Mouse (Mus musculus): ENCODE measurements around the gene Sox1. TPM values are rescaled to one million over a fixed set of nuclear protein-coding genes. Genes with fewer than 3 reads are reported as not detected.

Sox1 gene
- polyA plus RNA-seq, 1 experiment from 2014 or later: not detected

DNA sequence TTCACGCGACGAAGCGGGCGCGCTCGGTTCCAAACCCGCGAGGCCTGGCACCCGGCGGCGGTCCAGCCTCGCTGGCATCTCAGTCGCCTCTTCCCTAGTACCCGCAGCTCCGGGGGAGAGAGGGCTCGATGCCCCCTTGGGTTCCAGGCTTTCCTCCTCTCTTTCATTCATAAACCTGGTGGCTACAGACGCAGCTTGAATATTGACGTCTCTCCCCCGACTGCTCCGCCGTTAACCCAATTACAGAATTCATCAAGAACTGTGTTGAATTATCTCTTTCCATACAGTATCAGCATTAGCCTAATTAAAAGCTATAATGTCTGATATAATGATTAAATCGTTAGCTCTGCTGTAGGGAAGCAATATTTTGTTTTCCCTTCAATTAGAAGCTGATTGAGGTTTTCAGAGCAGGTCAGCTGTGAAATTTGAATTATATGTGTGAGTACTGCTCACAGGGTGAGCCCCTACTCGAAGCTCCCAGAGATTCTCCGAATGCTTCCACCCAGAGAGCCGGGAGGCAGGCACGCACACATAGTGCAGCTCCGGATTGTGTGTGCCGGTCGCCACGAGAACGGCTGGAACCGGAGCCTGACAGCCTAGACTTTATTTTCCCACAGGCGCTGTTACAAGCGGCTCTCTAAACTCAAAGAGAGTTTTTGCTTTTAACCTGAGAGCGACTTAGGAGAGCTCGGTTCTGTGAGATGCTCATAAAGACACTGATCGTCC is 4.3 kb upstream of the Sox1 start:
- no peak for DNase-seq
- WGBS (ENCODE audit: insufficient replicate concordance): 4% methylated on average over 38 of the region's 38 CpGs

DNA sequence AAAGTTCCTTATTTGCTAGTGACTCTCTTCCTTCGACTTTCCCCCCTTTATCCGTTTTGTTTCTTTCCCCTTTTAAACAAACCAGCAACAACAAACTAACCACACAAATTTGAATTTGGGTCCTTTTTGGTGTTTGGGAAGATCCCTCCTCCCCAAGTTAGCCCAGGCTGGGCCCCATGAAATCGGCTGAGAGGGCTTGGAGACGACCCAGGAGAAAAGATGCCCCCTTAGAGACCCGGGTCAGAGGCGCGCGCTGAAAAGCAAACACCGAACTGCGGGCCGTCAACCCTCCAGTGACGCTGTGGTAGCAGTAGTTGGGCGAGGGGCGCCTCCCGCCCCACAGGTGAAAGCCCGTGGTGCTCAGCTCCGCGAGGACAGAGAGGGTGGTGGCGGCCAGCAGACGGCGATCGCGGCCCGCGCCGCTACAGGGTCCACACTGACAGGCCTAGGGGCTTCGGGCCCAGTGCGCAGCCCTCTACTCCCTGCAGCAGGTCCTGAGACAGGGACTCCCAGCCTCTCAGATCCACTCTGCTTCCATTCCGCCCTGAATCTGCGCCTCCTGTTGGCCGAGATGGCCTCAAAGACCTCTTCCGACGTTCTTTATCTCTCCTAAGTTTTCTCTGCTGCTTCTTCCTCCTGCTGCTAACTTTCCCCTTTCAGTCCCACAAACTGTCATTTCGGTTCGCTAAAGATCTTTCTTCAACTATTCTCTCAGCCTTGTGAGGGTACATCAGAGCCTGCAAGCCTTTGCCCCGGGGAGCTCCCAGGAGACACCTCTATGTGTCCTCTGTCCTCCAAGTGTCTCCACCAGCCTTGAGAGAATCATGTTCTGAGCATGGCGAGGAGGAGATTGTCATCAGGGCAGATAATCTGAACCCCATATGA is 3.5 kb upstream of the Sox1 start:
- Histone ChIP-seq H3K9ac (no peak overlapping the region), H3K9me3 (replicated peaks) (no peaks in the 10 kb centered on the region), H3K36me3 (no peaks in the 10 kb centered on the region), H3K4me2 (no peak overlapping the region), H3K27ac (no peak overlapping the region), H3K27me3 (peaks cover 100% of the 10 kb centered on the region), H3K4me3 (replicated peaks) (no peak overlapping the region), H3K4me1 (replicated peaks) (peaks cover 4% of the 10 kb centered on the region; the same call in 1 of the 2 replicates)
- no peak for DNase-seq
- WGBS (ENCODE audit: insufficient replicate concordance): 2% methylated on average over 37 of the region's 37 CpGs
- ATAC-seq (ENCODE audit: low read depth): no peak

More for the DNA sequence above, 4.3 kb upstream of the Sox1 start:
- H3K4me3 ChIP-seq (replicated peaks): no peak overlapping the region
- ATAC-seq (ENCODE audit: low read depth): no peak
- no peaks in the 10 kb centered on the region for H3K9me3 ChIP-seq (replicated peaks)
- no peak overlapping the region for H3K27ac ChIP-seq
- peaks cover 5% of the 10 kb centered on the region for H3K4me1 ChIP-seq (replicated peaks)
- no peak overlapping the region for H3K9ac ChIP-seq
- no peaks in the 10 kb centered on the region for H3K36me3 ChIP-seq
- H3K27me3 ChIP-seq: peaks cover 100% of the 10 kb centered on the region
- no peak overlapping the region for H3K4me2 ChIP-seq

DNA sequence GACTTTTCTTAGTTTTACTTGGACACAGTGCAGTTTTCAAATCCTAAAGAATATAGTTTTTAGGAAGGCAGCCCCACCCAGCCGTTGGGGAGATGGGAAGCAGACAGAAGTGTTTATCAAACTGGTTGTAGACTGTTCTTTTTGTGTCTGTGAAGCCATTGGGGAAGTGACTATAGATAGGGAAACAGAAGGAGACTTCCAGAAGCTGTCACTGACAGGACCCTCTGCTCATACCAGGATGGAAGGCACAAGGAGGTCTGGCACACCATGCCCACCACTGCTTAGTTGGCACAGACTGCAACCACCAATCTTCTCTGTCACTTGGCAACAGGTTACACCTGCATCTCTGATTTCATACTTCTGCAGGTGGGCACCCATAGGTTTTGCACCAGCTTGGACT is 2.3 kb upstream of the Sox1 start:
- H3K4me3 ChIP-seq (replicated peaks): no peak overlapping the region
- no peak overlapping the region for H3K9ac ChIP-seq
- peaks cover 100% of the 10 kb centered on the region for H3K27me3 ChIP-seq
- H3K36me3 ChIP-seq: no peaks in the 10 kb centered on the region
- H3K4me1 ChIP-seq (replicated peaks): peaks cover 4% of the 10 kb centered on the region; the same call in 1 of the 2 replicates
- DNase-seq: no peak
- H3K9me3 ChIP-seq (replicated peaks): no peaks in the 10 kb centered on the region
- H3K4me2 ChIP-seq: no peak overlapping the region
- 26% methylated on average over 1 of the region's 1 CpGs for WGBS (ENCODE audit: insufficient replicate concordance)
- H3K27ac ChIP-seq: no peak overlapping the region
- ATAC-seq (ENCODE audit: low read depth): no peak

DNA sequence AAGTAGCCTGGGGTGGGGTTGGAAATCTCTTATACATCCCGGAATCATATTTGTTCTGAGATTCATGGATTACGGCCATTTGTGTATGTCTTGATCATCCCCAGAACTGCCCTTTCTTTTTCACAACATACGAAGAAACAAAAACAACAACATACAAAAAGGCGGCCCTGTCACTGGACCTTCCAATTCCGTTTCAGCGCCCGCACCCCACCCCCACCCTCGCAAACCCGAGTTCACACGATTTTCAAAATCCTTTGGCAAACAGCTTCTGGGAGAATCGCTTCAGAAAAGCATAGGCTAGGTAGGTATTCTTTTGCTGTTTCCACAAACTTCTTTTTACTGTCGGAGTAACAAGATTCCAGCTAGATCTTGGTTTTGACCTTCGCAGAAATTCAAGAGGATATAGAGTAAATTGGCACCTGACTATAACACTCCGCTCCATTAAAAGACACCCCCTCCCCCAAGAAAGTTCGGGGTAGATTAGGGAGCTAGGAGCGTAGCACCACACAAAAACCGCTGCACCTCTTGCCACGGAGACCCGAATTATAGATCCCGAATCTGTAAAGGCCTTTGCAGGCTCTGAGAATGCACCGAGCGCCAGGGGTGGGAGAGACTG is 602 bp upstream of the Sox1 start:
- no peaks in the 10 kb centered on the region for H3K36me3 ChIP-seq
- WGBS (ENCODE audit: insufficient replicate concordance): 3% methylated on average over 22 of the region's 22 CpGs
- H3K9ac ChIP-seq: no peak overlapping the region
- H3K27me3 ChIP-seq: peaks cover 99% of the 10 kb centered on the region
- H3K4me3 ChIP-seq (replicated peaks): 0 out of 2 replicates have a peak overlapping the region, but pooled peaks have one; percentile 35
- peaks cover 4% of the 10 kb centered on the region; the same call in 1 of the 2 replicates for H3K4me1 ChIP-seq (replicated peaks)
- DNase-seq (no peak), ATAC-seq (ENCODE audit: low read depth) (no peak)
- no peak overlapping the region; the same call in 1 of the 2 replicates for H3K4me2 ChIP-seq
- no peaks in the 10 kb centered on the region for H3K9me3 ChIP-seq (replicated peaks)
- no peak overlapping the region for H3K27ac ChIP-seq

DNA sequence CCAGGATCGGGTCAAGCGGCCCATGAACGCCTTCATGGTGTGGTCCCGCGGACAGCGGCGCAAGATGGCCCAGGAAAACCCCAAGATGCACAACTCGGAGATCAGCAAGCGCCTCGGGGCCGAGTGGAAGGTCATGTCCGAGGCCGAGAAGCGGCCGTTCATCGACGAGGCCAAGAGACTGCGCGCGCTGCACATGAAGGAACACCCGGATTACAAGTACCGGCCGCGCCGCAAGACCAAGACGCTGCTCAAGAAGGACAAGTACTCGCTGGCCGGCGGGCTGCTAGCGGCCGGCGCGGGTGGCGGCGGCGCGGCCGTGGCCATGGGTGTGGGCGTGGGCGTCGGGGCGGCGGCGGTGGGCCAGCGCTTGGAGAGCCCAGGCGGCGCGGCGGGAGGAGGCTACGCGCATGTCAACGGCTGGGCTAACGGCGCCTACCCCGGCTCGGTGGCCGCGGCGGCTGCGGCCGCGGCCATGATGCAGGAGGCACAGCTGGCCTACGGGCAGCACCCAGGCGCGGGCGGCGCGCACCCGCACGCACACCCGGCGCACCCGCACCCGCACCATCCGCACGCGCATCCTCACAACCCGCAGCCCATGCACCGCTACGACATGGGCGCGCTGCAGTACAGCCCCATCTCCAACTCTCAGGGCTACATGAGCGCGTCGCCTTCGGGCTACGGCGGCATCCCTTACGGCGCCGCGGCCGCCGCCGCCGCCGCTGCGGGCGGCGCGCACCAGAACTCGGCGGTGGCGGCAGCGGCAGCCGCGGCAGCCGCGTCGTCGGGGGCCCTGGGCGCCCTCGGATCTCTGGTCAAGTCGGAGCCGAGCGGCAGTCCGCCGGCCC is 1.6 kb downstream of the Sox1 start:
- H3K4me2 ChIP-seq: 0 out of 2 replicates have a peak overlapping the region, but pooled peaks have one; percentile 28

DNA sequence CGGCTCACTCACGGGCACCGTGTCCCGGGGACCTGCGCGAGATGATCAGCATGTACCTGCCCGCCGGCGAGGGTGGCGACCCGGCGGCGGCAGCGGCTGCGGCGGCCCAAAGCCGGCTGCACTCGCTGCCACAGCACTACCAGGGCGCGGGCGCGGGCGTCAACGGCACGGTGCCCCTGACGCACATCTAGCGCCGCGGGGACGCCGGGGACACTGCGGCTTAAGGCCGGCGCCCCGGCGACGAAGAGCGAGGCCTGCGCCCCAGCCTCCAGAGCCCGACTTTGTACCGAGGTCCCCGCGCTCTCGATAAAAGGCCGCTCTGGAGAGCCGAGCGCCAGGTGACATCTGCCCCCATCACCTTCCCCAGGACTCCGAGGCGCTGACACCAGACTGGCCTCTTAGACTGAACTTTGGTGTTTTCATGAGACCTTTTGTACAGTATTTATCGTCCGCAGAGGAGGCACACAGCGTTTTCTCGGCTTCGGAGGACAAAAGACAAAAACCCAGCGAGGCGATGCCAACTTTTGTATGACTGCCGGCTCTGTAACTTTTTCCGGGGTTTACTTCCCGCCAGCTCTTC is 2.3 kb downstream of the Sox1 start:
- whole genome bisulfite sequencing (ENCODE audit: insufficient replicate concordance): under 1% methylated on average over 59 of the region's 59 CpGs

More for the DNA sequence above, 1.6 kb downstream of the Sox1 start:
- no peak for DNase-seq
- ATAC-seq (ENCODE audit: low read depth): no peak
- peaks cover 99% of the 10 kb centered on the region for H3K27me3 ChIP-seq
- no peaks in the 10 kb centered on the region for H3K36me3 ChIP-seq
- H3K9ac ChIP-seq: no peak overlapping the region
- H3K4me3 ChIP-seq (replicated peaks): peak overlapping the region; percentile 25
- no peak overlapping the region for H3K27ac ChIP-seq
- 1% methylated on average over 85 of the region's 118 CpGs for WGBS (ENCODE audit: insufficient replicate concordance)
- H3K4me1 ChIP-seq (replicated peaks): peaks cover 4% of the 10 kb centered on the region; the same call in 1 of the 2 replicates
- no peaks in the 10 kb centered on the region for H3K9me3 ChIP-seq (replicated peaks)

DNA sequence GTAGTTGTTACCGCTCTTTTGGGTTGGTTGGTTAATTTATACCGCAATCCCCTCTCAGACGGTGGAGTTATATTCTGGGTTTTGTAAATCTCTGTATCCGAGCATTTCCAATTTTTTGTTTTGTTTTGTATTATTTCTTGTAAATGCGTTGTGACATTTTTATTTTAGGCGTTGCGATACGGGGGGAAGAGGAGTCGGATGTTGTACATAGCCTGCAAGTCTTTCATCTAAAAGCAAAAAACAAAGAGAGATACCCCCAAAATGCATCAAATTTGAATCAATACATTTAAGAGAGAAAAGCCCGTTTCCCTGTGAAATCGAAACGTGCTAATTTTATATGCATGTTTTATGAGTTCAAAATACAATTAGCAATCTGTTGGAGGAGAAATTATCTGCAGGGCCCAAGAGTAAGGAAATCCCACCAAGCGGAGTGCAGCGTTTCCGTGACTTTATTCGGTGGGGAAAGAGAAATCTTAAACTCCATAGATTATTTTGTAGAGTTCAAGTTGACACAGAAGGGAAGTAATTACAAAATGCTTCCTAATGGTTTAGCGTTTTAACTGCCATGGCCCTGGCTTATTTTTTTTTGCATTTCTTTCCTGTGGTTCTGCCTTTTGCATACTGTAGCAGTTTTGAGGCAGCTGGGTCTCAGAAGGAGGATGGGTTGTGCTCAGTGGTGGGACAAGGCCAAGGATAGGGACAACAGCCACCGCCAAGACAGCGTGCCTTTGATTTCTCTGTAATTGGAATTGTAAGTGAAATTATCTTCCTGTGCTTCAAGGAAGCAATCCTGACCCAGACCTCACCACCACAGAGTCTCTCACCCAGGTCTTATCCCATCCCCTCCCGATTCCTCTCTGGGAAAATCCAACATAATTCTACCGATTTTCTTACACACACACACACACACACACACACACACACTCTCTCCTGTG is 3.2 kb downstream of the Sox1 start:
- Histone ChIP-seq H3K4me1 (replicated peaks) (peaks cover 4% of the 10 kb centered on the region; the same call in 1 of the 2 replicates), H3K4me2 (no peak overlapping the region), H3K9ac (no peak overlapping the region), H3K27me3 (peaks cover 99% of the 10 kb centered on the region), H3K27ac (no peak overlapping the region), H3K36me3 (no peaks in the 10 kb centered on the region), H3K4me3 (replicated peaks) (no peak overlapping the region), H3K9me3 (replicated peaks) (no peaks in the 10 kb centered on the region)
- WGBS (ENCODE audit: insufficient replicate concordance): 3% methylated on average over 21 of the region's 21 CpGs
- ATAC-seq (ENCODE audit: low read depth) (no peak), DNase-seq (no peak)

More for the DNA sequence above, 2.3 kb downstream of the Sox1 start:
- no peak overlapping the region for H3K4me2 ChIP-seq
- DNase-seq (no peak), ATAC-seq (ENCODE audit: low read depth) (no peak)
- H3K27ac ChIP-seq: no peak overlapping the region
- peaks cover 4% of the 10 kb centered on the region; the same call in 1 of the 2 replicates for H3K4me1 ChIP-seq (replicated peaks)
- peak overlapping the region; percentile 25; the same call in 1 of the 2 replicates for H3K4me3 ChIP-seq (replicated peaks)
- no peak overlapping the region for H3K9ac ChIP-seq
- H3K9me3 ChIP-seq (replicated peaks): no peaks in the 10 kb centered on the region
- peaks cover 99% of the 10 kb centered on the region for H3K27me3 ChIP-seq
- H3K36me3 ChIP-seq: no peaks in the 10 kb centered on the region

DNA sequence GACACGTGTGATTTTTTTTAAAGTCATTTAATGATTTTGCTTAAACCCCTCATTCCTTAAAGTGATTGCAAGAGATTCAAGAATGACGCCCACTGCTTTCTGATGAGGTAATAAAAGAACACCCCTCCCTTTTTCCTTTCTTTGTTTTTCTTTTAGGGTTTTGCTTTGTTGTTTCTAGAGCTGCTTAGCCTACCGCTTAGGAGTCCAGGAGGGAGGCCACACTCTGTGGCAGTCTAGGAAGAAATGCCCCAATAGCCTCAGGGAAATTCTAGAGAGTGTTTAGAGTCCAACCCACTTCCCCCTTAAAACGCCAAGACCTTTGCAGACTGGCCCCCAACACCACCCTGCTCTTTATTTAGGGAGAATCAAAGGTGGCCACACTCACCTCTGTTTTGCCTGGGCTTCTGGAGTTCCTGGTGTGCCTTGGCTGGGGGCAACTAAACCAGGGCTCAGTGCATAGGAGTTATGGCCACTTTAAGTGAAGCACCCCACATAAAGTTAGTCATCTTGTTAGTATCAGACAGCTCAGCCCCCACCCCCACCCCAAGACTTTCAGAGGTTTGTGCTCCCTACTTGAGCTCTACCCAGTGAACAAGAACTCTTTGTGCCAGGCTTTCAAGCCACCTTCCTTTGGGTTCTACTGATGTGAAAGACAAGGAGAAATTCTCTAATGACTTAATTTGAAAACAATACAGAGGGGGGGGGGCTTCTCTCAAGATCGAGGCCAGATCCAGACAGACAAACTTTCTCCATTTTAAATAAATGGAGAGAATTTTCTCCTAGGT is 4.5 kb downstream of the Sox1 start:
- DNase-seq: no peak
- Histone ChIP-seq H3K9me3 (replicated peaks) (no peaks in the 10 kb centered on the region), H3K4me2 (no peak overlapping the region), H3K4me1 (replicated peaks) (peaks cover 4% of the 10 kb centered on the region; the same call in 1 of the 2 replicates), H3K27ac (no peak overlapping the region), H3K4me3 (replicated peaks) (no peak overlapping the region), H3K9ac (no peak overlapping the region), H3K36me3 (no peaks in the 10 kb centered on the region), H3K27me3 (peaks cover 99% of the 10 kb centered on the region)
- no peak for ATAC-seq (ENCODE audit: low read depth)
- under 1% methylated on average over 5 of the region's 5 CpGs for WGBS (ENCODE audit: insufficient replicate concordance)
